Mouse (Mus musculus): ENCODE data around the gene Mfsd11. TPM values are rescaled to one million over a fixed set of nuclear protein-coding genes. Genes with fewer than 3 reads are reported as not detected.
"Not testable (repeated sequence)": the region's sequence is repeated elsewhere in the genome, so short reads cannot be mapped to it uniquely, and the experiment has no call there.

The Mfsd11 gene
- polyA plus RNA-seq, 1 experiment from 2014 or later, result 44.8 TPM

DNA sequence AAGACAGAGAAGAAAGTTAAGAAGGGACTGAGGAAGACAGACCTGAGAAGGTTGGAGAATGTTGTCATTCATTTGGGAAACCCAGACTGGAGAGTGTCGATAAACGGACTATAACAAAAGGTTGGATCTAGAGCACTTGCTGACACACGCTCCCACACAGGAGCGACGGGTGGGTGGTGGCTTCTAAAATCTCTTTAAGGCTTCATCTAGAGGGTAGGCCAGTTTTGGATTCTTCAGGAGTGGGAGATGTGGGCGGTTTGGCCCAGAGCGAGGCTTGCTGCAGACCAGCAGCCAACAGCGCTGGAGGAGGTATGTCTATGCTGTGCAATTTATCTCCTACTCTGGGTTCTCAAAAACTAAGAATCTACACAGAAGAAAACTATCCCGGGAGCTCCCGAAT, 29.6 kb upstream of the Mfsd11 start:
- Histone ChIP-seq H3K4me3 (replicated peaks) (no peak overlapping the region), H3K9me3 (replicated peaks) (no peaks in the 10 kb centered on the region), H3K4me1 (peaks cover 64% of the 10 kb centered on the region), H3K36me3 (no peaks in the 10 kb centered on the region), H3K27me3 (no peaks in the 10 kb centered on the region), H3K9ac (no peak overlapping the region), H3K4me2 (replicated peaks) (no peak overlapping the region), H3K27ac (replicated peaks) (no peak overlapping the region)
- no peak for ATAC-seq (ENCODE audit: insufficient number of reproducible peaks, low FRiP score, low TSS enrichment, low read depth)
- 84% methylated on average over 10 of the region's 10 CpGs for WGBS

GRCm38 (mm10) chr11:116823255-116823654, 29.0 kb upstream of the Mfsd11 start:
- H3K4me3 ChIP-seq (replicated peaks), result no peak overlapping the region
- H3K27ac ChIP-seq (replicated peaks), result no peak overlapping the region
- H3K4me1 ChIP-seq, result peaks cover 69% of the 10 kb centered on the region
- H3K36me3 ChIP-seq, result no peaks in the 10 kb centered on the region
- H3K9me3 ChIP-seq (replicated peaks), result no peaks in the 10 kb centered on the region
- ATAC-seq (ENCODE audit: insufficient number of reproducible peaks, low FRiP score, low TSS enrichment, low read depth), result no peak
- no peak overlapping the region for H3K9ac ChIP-seq
- H3K27me3 ChIP-seq, result no peaks in the 10 kb centered on the region
- 99% methylated on average over 2 of the region's 2 CpGs for WGBS
- H3K4me2 ChIP-seq (replicated peaks), result no peak overlapping the region

- not testable (repeated sequence) for H3K4me3 ChIP-seq (replicated peaks); H3K36me3 ChIP-seq; H3K4me2 ChIP-seq (replicated peaks); H3K27me3 ChIP-seq; ATAC-seq (ENCODE audit: insufficient number of reproducible peaks, low FRiP score, low TSS enrichment, low read depth); H3K9ac ChIP-seq; H3K9me3 ChIP-seq (replicated peaks); H3K27ac ChIP-seq (replicated peaks)
- H3K4me1 ChIP-seq, result peaks cover 69% of the 10 kb centered on the region
- WGBS, result 96% methylated on average over 10 of the region's 10 CpGs
These were observed 28.4 kb upstream of the Mfsd11 start for GRCm38 (mm10) chr11:116823885-116824284.

GRCm38 (mm10) chr11:116825230-116825629, 27.0 kb upstream of the Mfsd11 start:
- Histone ChIP-seq H3K4me3 (replicated peaks) (no peak overlapping the region), H3K27ac (replicated peaks) (no peak overlapping the region), H3K9me3 (replicated peaks) (no peaks in the 10 kb centered on the region), H3K36me3 (no peaks in the 10 kb centered on the region), H3K27me3 (no peaks in the 10 kb centered on the region), H3K4me2 (replicated peaks) (no peak overlapping the region), H3K9ac (no peak overlapping the region), H3K4me1 (peaks cover 59% of the 10 kb centered on the region)
- no peak for ATAC-seq (ENCODE audit: insufficient number of reproducible peaks, low FRiP score, low TSS enrichment, low read depth)
- 57% methylated on average over 4 of the region's 5 CpGs for WGBS

GRCm38 (mm10) chr11:116826550-116827504, 25.4 kb upstream of the Mfsd11 start:
- peak overlapping the region; percentile 82 for H3K4me2 ChIP-seq (replicated peaks)
- H3K9ac ChIP-seq, result peak overlapping the region; percentile 67
- H3K9me3 ChIP-seq (replicated peaks), result no peaks in the 10 kb centered on the region
- no peaks in the 10 kb centered on the region for H3K27me3 ChIP-seq
- peak overlapping the region; percentile 76; the same call in 1 of the 2 replicates for H3K27ac ChIP-seq (replicated peaks)
- WGBS, result 34% methylated on average over 17 of the region's 17 CpGs
- no peak for ATAC-seq (ENCODE audit: insufficient number of reproducible peaks, low FRiP score, low TSS enrichment, low read depth)
- no peaks in the 10 kb centered on the region for H3K36me3 ChIP-seq
- H3K4me3 ChIP-seq (replicated peaks), result peak overlapping the region; percentile 67
- peaks cover 47% of the 10 kb centered on the region for H3K4me1 ChIP-seq

GRCm38 (mm10) chr11:116827534-116828165, 24.6 kb upstream of the Mfsd11 start, which contains the start of gene Mxra7:
Gene Mxra7 (minus strand): TSS chr11:116828046.
- no peaks in the 10 kb centered on the region for H3K9me3 ChIP-seq (replicated peaks)
- H3K4me1 ChIP-seq, result peaks cover 43% of the 10 kb centered on the region
- WGBS, result under 1% methylated on average over 71 of the region's 71 CpGs
- H3K4me3 ChIP-seq (replicated peaks), result peak within 1 kb of the TSS; percentile 67
- H3K27ac ChIP-seq (replicated peaks), result peak within 1 kb of the TSS; percentile 76
- H3K27me3 ChIP-seq, result no peaks in the 10 kb centered on the region
- H3K4me2 ChIP-seq (replicated peaks), result peak within 1 kb of the TSS; percentile 82
- H3K36me3 ChIP-seq, result peaks cover 4% of the 10 kb centered on the region; the same call in 1 of the 2 replicates
- ATAC-seq (ENCODE audit: insufficient number of reproducible peaks, low FRiP score, low TSS enrichment, low read depth), result peak; percentile 55
- H3K9ac ChIP-seq, result peak within 1 kb of the TSS; percentile 67

DNA sequence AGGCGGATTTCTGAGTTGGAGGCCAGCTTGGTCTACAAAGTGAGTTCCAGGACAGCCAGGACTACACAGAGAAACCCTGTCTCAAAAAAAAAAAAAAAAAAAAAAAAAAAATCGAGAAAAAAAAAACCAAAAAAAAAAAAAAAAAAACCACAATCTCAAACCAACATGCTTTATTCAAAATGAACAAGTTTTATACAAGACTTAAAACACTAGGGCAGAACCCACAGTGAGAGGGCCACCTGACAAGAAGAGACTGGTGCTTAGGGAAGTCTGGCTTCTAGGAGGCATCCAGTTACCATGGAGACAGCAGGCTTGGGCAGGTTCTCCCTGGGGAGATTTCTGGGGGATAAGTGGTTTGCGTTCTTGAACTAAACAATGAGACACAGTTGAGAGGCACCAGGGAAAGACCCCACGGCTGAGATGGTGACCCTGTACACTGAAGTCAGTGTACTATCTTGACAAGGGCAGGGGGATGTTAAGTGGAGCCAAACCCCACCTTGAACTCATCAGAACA, 20.0 kb upstream of the Mfsd11 start:
- H3K9me3 ChIP-seq (replicated peaks), result no peaks in the 10 kb centered on the region
- no peak overlapping the region for H3K4me3 ChIP-seq (replicated peaks)
- peak overlapping the region; percentile 51; the same call in 1 of the 2 replicates for H3K27ac ChIP-seq (replicated peaks)
- H3K4me1 ChIP-seq, result peaks cover 27% of the 10 kb centered on the region
- no peak overlapping the region for H3K9ac ChIP-seq
- WGBS, result 21% methylated on average over 4 of the region's 4 CpGs
- ATAC-seq (ENCODE audit: insufficient number of reproducible peaks, low FRiP score, low TSS enrichment, low read depth), result no peak
- no peak overlapping the region for H3K4me2 ChIP-seq (replicated peaks)
- H3K36me3 ChIP-seq, result peaks cover 50% of the 10 kb centered on the region
- H3K27me3 ChIP-seq, result no peaks in the 10 kb centered on the region

DNA sequence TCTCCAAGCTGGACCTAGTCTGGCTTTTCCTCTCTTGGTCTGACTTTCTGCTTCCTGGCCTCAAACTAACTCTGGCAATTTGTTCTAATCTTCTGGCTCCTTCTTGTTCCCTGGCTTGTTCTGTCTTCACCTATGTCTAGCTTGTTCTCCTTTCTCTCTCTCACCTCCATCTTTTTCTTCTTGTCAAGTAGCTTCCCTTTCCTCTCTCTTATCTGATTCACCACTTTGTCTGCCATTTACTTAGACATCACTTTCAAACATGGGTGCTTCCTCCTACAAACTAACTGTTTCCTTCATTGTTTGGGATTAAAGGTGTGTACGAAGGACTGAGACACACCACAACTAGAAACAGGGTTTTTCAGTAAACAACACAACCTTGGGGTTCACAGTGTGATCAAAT, 17.3 kb upstream of the Mfsd11 start:
- WGBS, result 83% methylated on average over 1 of the region's 1 CpGs
- ATAC-seq (ENCODE audit: insufficient number of reproducible peaks, low FRiP score, low TSS enrichment, low read depth), result no peak
- peaks cover 77% of the 10 kb centered on the region for H3K36me3 ChIP-seq
- H3K4me2 ChIP-seq (replicated peaks), result no peak overlapping the region
- peaks cover 24% of the 10 kb centered on the region for H3K4me1 ChIP-seq
- H3K9me3 ChIP-seq (replicated peaks), result no peaks in the 10 kb centered on the region
- no peak overlapping the region for H3K27ac ChIP-seq (replicated peaks)
- no peak overlapping the region for H3K9ac ChIP-seq
- H3K27me3 ChIP-seq, result no peaks in the 10 kb centered on the region
- no peak overlapping the region for H3K4me3 ChIP-seq (replicated peaks)

- peaks cover 87% of the 10 kb centered on the region for H3K36me3 ChIP-seq
- no peak overlapping the region for H3K27ac ChIP-seq (replicated peaks)
- H3K4me1 ChIP-seq, result peaks cover 37% of the 10 kb centered on the region
- H3K9ac ChIP-seq, result no peak overlapping the region
- H3K9me3 ChIP-seq (replicated peaks), result no peaks in the 10 kb centered on the region
- no peaks in the 10 kb centered on the region for H3K27me3 ChIP-seq
- no peak for ATAC-seq (ENCODE audit: insufficient number of reproducible peaks, low FRiP score, low TSS enrichment, low read depth)
- WGBS, result 85% methylated on average over 4 of the region's 4 CpGs
- H3K4me3 ChIP-seq (replicated peaks), result no peak overlapping the region
- no peak overlapping the region for H3K4me2 ChIP-seq (replicated peaks)
These were observed 16.0 kb upstream of the Mfsd11 start for GRCm38 (mm10) chr11:116836283-116836682.

- no peak for ATAC-seq (ENCODE audit: insufficient number of reproducible peaks, low FRiP score, low TSS enrichment, low read depth)
- Histone ChIP-seq H3K9me3 (replicated peaks) (no peaks in the 10 kb centered on the region), H3K4me2 (replicated peaks) (no peak overlapping the region), H3K27me3 (no peaks in the 10 kb centered on the region), H3K4me3 (replicated peaks) (no peak overlapping the region), H3K4me1 (peaks cover 40% of the 10 kb centered on the region), H3K27ac (replicated peaks) (no peak overlapping the region), H3K9ac (no peak overlapping the region), H3K36me3 (peaks cover 85% of the 10 kb centered on the region)
- 92% methylated on average over 10 of the region's 10 CpGs for WGBS
These were observed 14.8 kb upstream of the Mfsd11 start for GRCm38 (mm10) chr11:116837441-116837840.

GRCm38 (mm10) chr11:116838936-116839335, 13.3 kb upstream of the Mfsd11 start:
- peaks cover 70% of the 10 kb centered on the region for H3K36me3 ChIP-seq
- H3K4me3 ChIP-seq (replicated peaks), result no peak overlapping the region
- H3K4me1 ChIP-seq, result peaks cover 36% of the 10 kb centered on the region
- no peaks in the 10 kb centered on the region for H3K9me3 ChIP-seq (replicated peaks)
- no peak for ATAC-seq (ENCODE audit: insufficient number of reproducible peaks, low FRiP score, low TSS enrichment, low read depth)
- no peak overlapping the region for H3K9ac ChIP-seq
- H3K4me2 ChIP-seq (replicated peaks), result no peak overlapping the region
- H3K27ac ChIP-seq (replicated peaks), result no peak overlapping the region
- H3K27me3 ChIP-seq, result no peaks in the 10 kb centered on the region
- WGBS, result 87% methylated on average over 14 of the region's 14 CpGs

Data from embryonic facial prominence, embryonic 15.5 days (tissue).